Mouse (Mus musculus) midbrain, postnatal 0 days (tissue): ENCODE measurements around the gene Wwox. TPM values are rescaled to one million over a fixed set of nuclear protein-coding genes. Genes with fewer than 3 reads are reported as not detected.

Experiments
- ATAC-seq: fragments of 200-750 bp; cut with Nextera tagmentation; 2 replicates; pipeline ENCODE4 v1.8.0; 2017; ENCODE audit warnings: moderate number of reproducible peaks, mild to moderate bottlenecking, moderate TSS enrichment, moderate library complexity; ENCODE audit not compliant: low FRiP score
- DNase-seq: peaks from one replicate; pipeline ENCODE4 v3.0.0-alpha.2; 2015; ENCODE audit warnings: low spot score
- H3K27ac ChIP-seq: fragments of 300-500 bp; sonication (generic); 2 replicates; pipeline ENCODE4 v1.5.1; 2014; ENCODE audit warnings: low read depth, mild to moderate bottlenecking, low read length, mixed read lengths
- H3K27me3 ChIP-seq: fragments of 300-500 bp; sonication (generic); 2 replicates; pipeline ENCODE4 v1.6.1; 2014; ENCODE audit warnings: low read length, control low read depth, mixed read lengths; ENCODE audit not compliant: insufficient read depth
- H3K36me3 ChIP-seq: fragments of 300-500 bp; sonication (generic); 2 replicates; pipeline ENCODE4 v1.6.1; 2014; ENCODE audit warnings: low read length, control low read depth, mixed read lengths; ENCODE audit not compliant: insufficient read depth
- H3K4me1 ChIP-seq: fragments of 300-500 bp; sonication (generic); 2 replicates; pipeline ENCODE4 v1.6.1; 2014; ENCODE audit warnings: mild to moderate bottlenecking, control low read depth, antibody characterized with exemption, low read length, mixed read lengths; ENCODE audit not compliant: insufficient read depth
- H3K4me2 ChIP-seq: fragments of 300-500 bp; sonication (generic); 2 replicates; pipeline ENCODE4 v1.6.1; 2014; ENCODE audit warnings: low read depth, mild to moderate bottlenecking, low read length, mixed read lengths; ENCODE audit not compliant: poor library complexity, severe bottlenecking
- H3K4me3 ChIP-seq: fragments of 300-500 bp; sonication (generic); 2 replicates; pipeline ENCODE4 v1.5.1; 2014; ENCODE audit warnings: low read depth, mild to moderate bottlenecking, low read length, moderate library complexity
- H3K9ac ChIP-seq: fragments of 300-500 bp; sonication (generic); replicated peaks from 2 replicates; pipeline ENCODE4 v1.6.1; 2014; ENCODE audit warnings: mild to moderate bottlenecking, low read length, moderate library complexity, mixed read lengths; ENCODE audit not compliant: poor library complexity, severe bottlenecking
- H3K9me3 ChIP-seq: fragments of 300-500 bp; sonication (generic); 2 replicates; pipeline ENCODE4 v1.6.1; 2016; ENCODE audit warnings: low read length, control low read depth
- CTCF ChIP-seq: IDR thresholded peaks from 2 replicates; pipeline ENCODE4 v1.5.1; 2016; ENCODE audit warnings: antibody characterized with exemption, mild to moderate bottlenecking
- WGBS: fragments of 180-500 bp; shearing (Covaris S2); extraction: QIAGEN DNeasy Blood & Tissue Kit; methylation state at CpG from one replicate; pipeline ENCODE4 v1.1.7; 2014; 5-methylcytosine and 5-hydroxymethylcytosine counted together
- polyA plus RNA-seq: library from polyadenylated mRNA; unstranded; fragments of >200 nt; fragmentation: Nextera tagmentation; extraction: Ambion mirVana; gene quantifications from 2 replicates; pipeline ENCODE4 v1.2.1, GENCODE M21; 2015
- total RNA-seq: library from RNA; depleted of rRNA; stranded (reverse); fragments of >200 nt; gene quantifications from 2 replicates; pipeline ENCODE4 v1.2.3, GENCODE M21; 2014

The Wwox gene
- total and polyA plus RNA-seq, 2 experiments from 2014 or later, result 15.4 to 17.2 TPM

GRCm38 (mm10) chr8:115375361-115376047 lies 936.0 kb downstream of the Wwox start:
- Histone ChIP-seq H3K4me1 (0 out of 2 replicates have a peak, but pooled peaks cover 3% of the 10 kb centered on the region), H3K27me3 (no peaks in the 10 kb centered on the region), H3K4me3 (no peak overlapping the region), H3K27ac (no peak overlapping the region), H3K9me3 (no peaks in the 10 kb centered on the region), H3K36me3 (no peaks in the 10 kb centered on the region), H3K4me2 (no peak overlapping the region), H3K9ac (no peak overlapping the region)
- DNase-seq (peak; percentile 67), ATAC-seq (no peak)
- WGBS, result 65% methylated on average over 8 of the region's 8 CpGs
- TF ChIP-seq CTCF, result no peak

DNA sequence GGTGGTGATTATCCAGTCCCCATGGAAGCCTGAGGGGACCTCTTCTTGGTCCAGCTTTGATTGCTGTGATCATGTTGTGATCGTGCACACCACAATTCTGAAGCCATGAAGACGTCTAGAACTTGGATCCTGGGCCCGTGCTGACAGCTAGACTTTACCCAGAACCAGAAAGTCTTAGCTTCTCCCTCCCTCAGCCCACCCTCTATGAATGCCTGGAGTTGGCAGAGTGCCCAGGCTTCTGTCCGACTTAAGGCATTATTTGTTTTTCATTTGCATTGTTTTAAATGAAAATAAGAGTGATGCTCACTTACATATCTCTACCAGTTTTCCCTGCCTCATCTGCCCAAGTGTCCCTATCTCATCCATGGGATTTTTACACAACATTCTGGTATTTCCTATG lies 937.9 kb downstream of the Wwox start:
- Histone ChIP-seq H3K4me3 (no peak overlapping the region), H3K9me3 (no peaks in the 10 kb centered on the region), H3K27me3 (no peaks in the 10 kb centered on the region), H3K27ac (no peak overlapping the region), H3K36me3 (no peaks in the 10 kb centered on the region), H3K9ac (no peak overlapping the region), H3K4me2 (no peak overlapping the region), H3K4me1 (0 out of 2 replicates have a peak, but pooled peaks cover 3% of the 10 kb centered on the region)
- peak; percentile 12 for DNase-seq
- no peak for ATAC-seq
- TF ChIP-seq CTCF, result no peak
- WGBS, result 44% methylated on average over 4 of the region's 4 CpGs

- Histone ChIP-seq H3K9me3 (no peaks in the 10 kb centered on the region), H3K36me3 (no peaks in the 10 kb centered on the region), H3K27ac (no peak overlapping the region), H3K4me3 (no peak overlapping the region), H3K9ac (no peak overlapping the region), H3K27me3 (no peaks in the 10 kb centered on the region), H3K4me1 (0 out of 2 replicates have a peak, but pooled peaks cover 3% of the 10 kb centered on the region), H3K4me2 (no peak overlapping the region)
- no peak for ATAC-seq
- WGBS, result 36% methylated on average over 4 of the region's 4 CpGs
- no peak for TF ChIP-seq CTCF
- no peak for DNase-seq
Measured at GRCm38 (mm10) chr8:115380017-115380416, 940.6 kb downstream of the Wwox start.

- Histone ChIP-seq H3K27ac (no peak overlapping the region), H3K4me2 (no peak overlapping the region), H3K27me3 (no peaks in the 10 kb centered on the region), H3K9ac (no peak overlapping the region), H3K36me3 (no peaks in the 10 kb centered on the region), H3K9me3 (no peaks in the 10 kb centered on the region), H3K4me1 (no peaks in the 10 kb centered on the region), H3K4me3 (no peak overlapping the region)
- 85% methylated on average over 5 of the region's 5 CpGs for WGBS
- DNase-seq (no peak), ATAC-seq (no peak)
- no peak for TF ChIP-seq CTCF
Measured at GRCm38 (mm10) chr8:115390921-115391504, 951.6 kb downstream of the Wwox start.

DNA sequence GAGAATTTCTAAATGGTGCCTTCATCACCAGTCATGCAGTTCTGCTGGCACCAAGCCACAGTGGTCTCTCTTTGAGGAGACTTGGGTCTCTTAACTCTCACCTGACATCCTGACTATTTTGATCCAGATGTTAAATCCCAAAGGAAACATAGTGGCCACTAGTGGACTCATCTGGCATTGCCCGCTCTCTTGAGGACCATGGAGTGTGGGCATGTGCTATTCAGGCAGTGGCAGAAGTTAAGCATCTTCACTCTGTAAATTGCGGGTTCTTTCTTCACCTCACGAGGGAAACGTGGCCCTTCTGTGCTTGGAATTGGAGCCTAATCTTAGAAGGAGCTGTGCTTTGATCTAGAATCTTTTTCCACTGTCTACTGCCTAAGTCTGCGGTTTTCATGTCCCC lies 956.4 kb downstream of the Wwox start:
- Histone ChIP-seq H3K27me3 (no peaks in the 10 kb centered on the region), H3K9ac (no peak overlapping the region), H3K4me1 (no peaks in the 10 kb centered on the region), H3K9me3 (no peaks in the 10 kb centered on the region), H3K27ac (no peak overlapping the region), H3K4me2 (no peak overlapping the region), H3K4me3 (no peak overlapping the region), H3K36me3 (no peaks in the 10 kb centered on the region)
- 73% methylated on average over 5 of the region's 5 CpGs for WGBS
- no peak for ATAC-seq
- DNase-seq, result no peak
- TF ChIP-seq CTCF, result peak; percentile 60

- H3K9ac ChIP-seq, result no peak overlapping the region
- no peaks in the 10 kb centered on the region for H3K36me3 ChIP-seq
- ATAC-seq, result no peak
- H3K4me3 ChIP-seq, result no peak overlapping the region
- no peaks in the 10 kb centered on the region for H3K27me3 ChIP-seq
- H3K9me3 ChIP-seq, result no peaks in the 10 kb centered on the region
- no peak overlapping the region for H3K27ac ChIP-seq
- no peak overlapping the region for H3K4me2 ChIP-seq
- no peaks in the 10 kb centered on the region for H3K4me1 ChIP-seq
- no peak for TF ChIP-seq CTCF
- no peak for DNase-seq
- 90% methylated on average over 3 of the region's 3 CpGs for WGBS
Measured at GRCm38 (mm10) chr8:115397981-115398380, 958.5 kb downstream of the Wwox start.
